Mouse (Mus musculus): ENCODE data around the gene Nacad. TPM values are rescaled to one million over a fixed set of nuclear protein-coding genes. Genes with fewer than 3 reads are reported as not detected.

Gene Nacad
- polyA plus RNA-seq, 1 experiment: 1.7 TPM

- TF ChIP-seq CTCF (IDR thresholded peaks at IDR 0.05; ENCODE audit: extremely low read depth, insufficient read length, insufficient replicate concordance, low read depth, low read length) (no peak), POLR2A (IDR thresholded peaks at IDR 0.05; ENCODE audit: low read depth, low read length) (no peak)
- 81% methylated on average over 4 of the region's 4 CpGs for WGBS
- Histone ChIP-seq H3K36me3 (ENCODE audit: control insufficient read depth, insufficient read depth, low read length) (peaks cover 5% of the 10 kb centered on the region; the same call in 1 of the 2 replicates), H3K27ac (ENCODE audit: insufficient read depth, low read depth, low read length) (no peak overlapping the region), H3K4me1 (ENCODE audit: control insufficient read depth, insufficient read depth, insufficient read length, low read length) (no peaks in the 10 kb centered on the region), H3K27me3 (ENCODE audit: control insufficient read depth, insufficient read depth, low read length) (no peaks in the 10 kb centered on the region), H3K4me3 (ENCODE audit: low read depth, low read length) (no peak overlapping the region)
Observed at GRCm38 (mm10) chr11:6563201-6563600, 42.7 kb downstream of the Nacad start.

GRCm38 (mm10) chr11:6562359-6562758 is 43.5 kb downstream of the Nacad start:
- no peak for TF ChIP-seq CTCF (IDR thresholded peaks at IDR 0.05; ENCODE audit: extremely low read depth, insufficient read length, insufficient replicate concordance, low read depth, low read length)
- TF ChIP-seq POLR2A (IDR thresholded peaks at IDR 0.05; ENCODE audit: low read depth, low read length): no peak
- Histone ChIP-seq H3K4me3 (ENCODE audit: low read depth, low read length) (peak overlapping the region; percentile 49), H3K36me3 (ENCODE audit: control insufficient read depth, insufficient read depth, low read length) (peaks cover 5% of the 10 kb centered on the region; the same call in 1 of the 2 replicates), H3K27me3 (ENCODE audit: control insufficient read depth, insufficient read depth, low read length) (no peaks in the 10 kb centered on the region), H3K27ac (ENCODE audit: insufficient read depth, low read depth, low read length) (no peak overlapping the region), H3K4me1 (ENCODE audit: control insufficient read depth, insufficient read depth, insufficient read length, low read length) (no peaks in the 10 kb centered on the region)
- WGBS: 64% methylated on average over 6 of the region's 6 CpGs

- Histone ChIP-seq H3K4me3 (ENCODE audit: low read depth, low read length) (peak overlapping the region; percentile 49), H3K36me3 (ENCODE audit: control insufficient read depth, insufficient read depth, low read length) (peaks cover 5% of the 10 kb centered on the region; the same call in 1 of the 2 replicates), H3K4me1 (ENCODE audit: control insufficient read depth, insufficient read depth, insufficient read length, low read length) (no peaks in the 10 kb centered on the region), H3K27ac (ENCODE audit: insufficient read depth, low read depth, low read length) (peak overlapping the region; percentile 82), H3K27me3 (ENCODE audit: control insufficient read depth, insufficient read depth, low read length) (no peaks in the 10 kb centered on the region)
- WGBS: 69% methylated on average over 4 of the region's 4 CpGs
- TF ChIP-seq POLR2A (IDR thresholded peaks at IDR 0.05; ENCODE audit: low read depth, low read length) (no peak), CTCF (IDR thresholded peaks at IDR 0.05; ENCODE audit: extremely low read depth, insufficient read length, insufficient replicate concordance, low read depth, low read length) (no peak)
Observed at GRCm38 (mm10) chr11:6561474-6561873, 44.4 kb downstream of the Nacad start.

GRCm38 (mm10) chr11:6560655-6561360 is 45.0 kb downstream of the Nacad start:
- peak overlapping the region; percentile 82 for H3K27ac ChIP-seq (ENCODE audit: insufficient read depth, low read depth, low read length)
- no peaks in the 10 kb centered on the region for H3K27me3 ChIP-seq (ENCODE audit: control insufficient read depth, insufficient read depth, low read length)
- TF ChIP-seq CTCF (IDR thresholded peaks at IDR 0.05; ENCODE audit: extremely low read depth, insufficient read length, insufficient replicate concordance, low read depth, low read length) (no peak), POLR2A (IDR thresholded peaks at IDR 0.05; ENCODE audit: low read depth, low read length) (no peak)
- H3K36me3 ChIP-seq (ENCODE audit: control insufficient read depth, insufficient read depth, low read length): peaks cover 5% of the 10 kb centered on the region; the same call in 1 of the 2 replicates
- 68% methylated on average over 13 of the region's 13 CpGs for WGBS
- no peaks in the 10 kb centered on the region for H3K4me1 ChIP-seq (ENCODE audit: control insufficient read depth, insufficient read depth, insufficient read length, low read length)
- peak overlapping the region; percentile 53 for H3K4me3 ChIP-seq (ENCODE audit: low read depth, low read length)

GRCm38 (mm10) chr11:6559996-6560395 is 45.9 kb downstream of the Nacad start:
- Histone ChIP-seq H3K27me3 (ENCODE audit: control insufficient read depth, insufficient read depth, low read length) (no peaks in the 10 kb centered on the region), H3K4me3 (ENCODE audit: low read depth, low read length) (no peak overlapping the region), H3K27ac (ENCODE audit: insufficient read depth, low read depth, low read length) (no peak overlapping the region), H3K36me3 (ENCODE audit: control insufficient read depth, insufficient read depth, low read length) (peaks cover 5% of the 10 kb centered on the region; the same call in 1 of the 2 replicates), H3K4me1 (ENCODE audit: control insufficient read depth, insufficient read depth, insufficient read length, low read length) (no peaks in the 10 kb centered on the region)
- 74% methylated on average over 2 of the region's 2 CpGs for WGBS
- TF ChIP-seq CTCF (IDR thresholded peaks at IDR 0.05; ENCODE audit: extremely low read depth, insufficient read length, insufficient replicate concordance, low read depth, low read length) (no peak), POLR2A (IDR thresholded peaks at IDR 0.05; ENCODE audit: low read depth, low read length) (no peak)

- no peaks in the 10 kb centered on the region for H3K4me1 ChIP-seq (ENCODE audit: control insufficient read depth, insufficient read depth, insufficient read length, low read length)
- H3K36me3 ChIP-seq (ENCODE audit: control insufficient read depth, insufficient read depth, low read length): no peaks in the 10 kb centered on the region
- no peaks in the 10 kb centered on the region for H3K27me3 ChIP-seq (ENCODE audit: control insufficient read depth, insufficient read depth, low read length)
- no peak overlapping the region for H3K27ac ChIP-seq (ENCODE audit: insufficient read depth, low read depth, low read length)
- no peak for TF ChIP-seq POLR2A (IDR thresholded peaks at IDR 0.05; ENCODE audit: low read depth, low read length)
- TF ChIP-seq CTCF (IDR thresholded peaks at IDR 0.05; ENCODE audit: extremely low read depth, insufficient read length, insufficient replicate concordance, low read depth, low read length): no peak
- no peak overlapping the region for H3K4me3 ChIP-seq (ENCODE audit: low read depth, low read length)
- 75% methylated on average over 3 of the region's 3 CpGs for WGBS
Observed at GRCm38 (mm10) chr11:6558234-6558633, 47.6 kb downstream of the Nacad start.

- Histone ChIP-seq H3K27ac (ENCODE audit: insufficient read depth, low read depth, low read length) (no peak overlapping the region), H3K4me1 (ENCODE audit: control insufficient read depth, insufficient read depth, insufficient read length, low read length) (no peaks in the 10 kb centered on the region; the same call in 1 of the 2 replicates), H3K27me3 (ENCODE audit: control insufficient read depth, insufficient read depth, low read length) (no peaks in the 10 kb centered on the region), H3K36me3 (ENCODE audit: control insufficient read depth, insufficient read depth, low read length) (no peaks in the 10 kb centered on the region), H3K4me3 (ENCODE audit: low read depth, low read length) (no peak overlapping the region)
- WGBS: 65% methylated on average over 3 of the region's 3 CpGs
- TF ChIP-seq CTCF (IDR thresholded peaks at IDR 0.05; ENCODE audit: extremely low read depth, insufficient read length, insufficient replicate concordance, low read depth, low read length) (no peak), POLR2A (IDR thresholded peaks at IDR 0.05; ENCODE audit: low read depth, low read length) (no peak)
Observed at GRCm38 (mm10) chr11:6550201-6550600, 55.7 kb downstream of the Nacad start.
